Mouse (Mus musculus) limb, embryonic 10.5 days (tissue): ENCODE data around the gene Fam92b. TPM values are rescaled to one million over a fixed set of nuclear protein-coding genes. Genes with fewer than 3 reads are reported as not detected.
A peak's percentile ranks its signal among the peaks of the same experiment; 100 is the strongest.

ENCODE experiments used
- DNase-seq: peaks from one replicate; pipeline ENCODE4 v3.0.0-alpha.2; 2017; ENCODE audit warnings: low spot score
- H3K27ac ChIP-seq: fragments of 300-500 bp; sonication (generic); 2 replicates; pipeline ENCODE4 v1.5.1; 2016; ENCODE audit warnings: mild to moderate bottlenecking
- H3K27me3 ChIP-seq: fragments of 300-500 bp; sonication (generic); 2 replicates; pipeline ENCODE4 v1.6.1; 2016; ENCODE audit warnings: low read depth, mild to moderate bottlenecking; ENCODE audit not compliant: poor library complexity, severe bottlenecking
- H3K36me3 ChIP-seq: fragments of 300-500 bp; sonication (generic); 2 replicates; pipeline ENCODE4 v1.6.1; 2016; ENCODE audit warnings: mild to moderate bottlenecking, moderate library complexity
- H3K4me1 ChIP-seq: fragments of 300-500 bp; sonication (generic); 2 replicates; pipeline ENCODE4 v1.6.1; 2016
- H3K4me3 ChIP-seq: fragments of 300-500 bp; sonication (generic); 2 replicates; pipeline ENCODE4 v1.5.1; 2016; ENCODE audit warnings: mild to moderate bottlenecking, moderate library complexity
- H3K9me3 ChIP-seq: fragments of 300-500 bp; sonication (generic); replicated peaks from 2 replicates; pipeline ENCODE4 v1.6.1; 2016; ENCODE audit warnings: mild to moderate bottlenecking
- WGBS: fragments of 180-500 bp; shearing (Covaris S2); methylation state at CpG from one replicate; pipeline ENCODE4 v1.1.7; 2016; 5-methylcytosine and 5-hydroxymethylcytosine counted together
- polyA plus RNA-seq: library from polyadenylated mRNA; unstranded; fragments of >200 nt; fragmentation: Nextera tagmentation; extraction: Ambion mirVana; gene quantifications from 2 replicates; pipeline ENCODE4 v1.2.1, GENCODE M21; 2016

The Fam92b gene
- 0.16 TPM in 1 of 2 replicates, not detected in the other for polyA plus RNA-seq

- Histone ChIP-seq H3K27me3 (peaks cover 62% of the 10 kb centered on the region), H3K4me3 (peak within 1 kb of the TSS; percentile 49), H3K36me3 (no peaks in the 10 kb centered on the region), H3K27ac (peak within 1 kb of the TSS; percentile 84), H3K4me1 (peaks cover 55% of the 10 kb centered on the region), H3K9me3 (no peaks in the 10 kb centered on the region)
- WGBS, result under 1% methylated on average over 26 of the region's 26 CpGs
- peak; percentile 89 for DNase-seq
Observed at GRCm38 (mm10) chr8:120177318-120178123, at the start of gene Fam92b. TSS of gene Fam92b (minus strand) at chr8:120177466.

DNA sequence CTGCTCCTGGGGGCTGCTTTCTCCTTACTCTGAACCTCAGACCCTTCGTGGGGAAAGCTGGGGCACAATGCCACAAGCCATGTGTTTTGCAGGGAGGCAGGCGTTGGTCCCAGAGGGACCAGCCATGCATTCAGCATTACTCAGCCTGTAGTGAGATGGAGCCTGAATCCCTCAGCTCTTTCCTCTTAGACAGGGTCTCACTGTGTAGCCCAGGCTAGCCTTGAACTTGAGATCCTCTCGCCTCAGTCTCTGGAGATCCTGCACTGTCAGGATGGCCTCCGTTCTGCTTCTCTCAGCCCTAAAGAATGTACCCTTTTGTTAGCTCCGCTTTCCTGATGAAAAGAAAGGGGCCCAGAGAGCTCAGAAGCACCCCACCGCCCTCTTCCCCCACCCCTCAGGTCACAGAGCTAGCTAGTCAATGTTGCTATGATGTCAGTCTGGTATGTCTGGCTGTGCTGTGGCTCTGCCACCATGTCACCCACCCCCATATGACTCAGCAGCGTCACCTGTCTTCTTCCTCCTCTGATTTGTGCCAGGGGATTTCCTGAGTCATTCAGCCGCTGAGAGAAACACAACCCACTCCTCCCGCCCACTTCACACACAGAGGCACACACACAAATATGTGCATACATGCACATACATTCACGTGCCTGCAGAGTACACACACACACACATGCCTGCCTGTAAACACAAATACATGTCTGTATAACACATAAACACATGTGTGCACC is 48.3 kb upstream of the Fam92b start:
- no peak overlapping the region for H3K4me3 ChIP-seq

DNA sequence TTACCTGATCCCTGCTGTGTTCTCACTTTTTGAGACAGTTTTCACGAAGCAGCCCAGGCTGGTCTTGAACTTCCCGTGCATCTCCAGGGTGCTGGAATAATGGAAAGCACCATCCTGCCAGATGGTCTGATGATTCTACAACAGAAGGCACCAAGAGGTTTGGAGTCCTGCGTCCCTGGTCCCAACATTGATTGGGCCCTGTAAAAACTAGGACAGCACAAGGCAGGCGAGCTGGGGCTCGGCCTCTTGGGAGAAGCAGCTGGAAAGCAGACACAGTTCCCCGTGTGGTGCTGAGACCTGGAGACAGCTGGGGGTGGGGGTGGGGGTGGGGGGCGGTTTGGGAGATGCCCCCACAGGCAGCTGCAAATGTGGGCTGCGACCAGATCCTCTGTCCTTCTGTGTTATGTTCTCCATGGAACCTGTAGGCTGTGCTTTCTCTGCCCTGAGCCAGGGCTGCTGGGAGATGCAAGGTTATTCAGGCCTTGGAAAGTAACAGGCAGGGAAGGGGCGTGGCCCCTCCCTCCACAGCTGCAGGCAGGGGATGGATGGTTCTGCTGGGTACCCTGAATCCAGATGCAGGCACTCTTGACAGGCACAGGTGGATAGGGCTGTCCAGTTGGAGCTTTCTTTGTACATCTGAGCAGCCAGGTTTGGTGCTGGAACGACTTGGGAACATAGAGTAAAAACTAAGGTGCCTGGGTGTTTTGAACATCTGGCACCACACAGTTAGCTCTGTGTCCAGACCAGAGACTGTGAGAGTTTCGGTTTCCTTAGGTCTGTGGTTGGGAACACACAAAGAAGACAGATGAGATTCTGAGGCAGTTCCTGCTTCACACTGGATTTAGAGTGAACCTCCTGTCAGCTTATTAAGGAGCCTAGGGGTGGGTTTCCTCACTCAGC is 47.5 kb upstream of the Fam92b start:
- H3K9me3 ChIP-seq, result no peaks in the 10 kb centered on the region
- peaks cover 91% of the 10 kb centered on the region for H3K4me1 ChIP-seq
- 38% methylated on average over 11 of the region's 11 CpGs for WGBS
- peak; percentile 55 for DNase-seq
- H3K27me3 ChIP-seq, result peaks cover 16% of the 10 kb centered on the region
- H3K36me3 ChIP-seq, result no peaks in the 10 kb centered on the region
- peak overlapping the region; percentile 72 for H3K27ac ChIP-seq
- H3K4me3 ChIP-seq, result no peak overlapping the region

More for the DNA sequence above, 48.3 kb upstream of the Fam92b start:
- Histone ChIP-seq H3K27ac (peak overlapping the region; percentile 72), H3K27me3 (peaks cover 22% of the 10 kb centered on the region), H3K4me1 (peaks cover 91% of the 10 kb centered on the region), H3K9me3 (no peaks in the 10 kb centered on the region), H3K36me3 (no peaks in the 10 kb centered on the region)
- DNase-seq, result no peak
- 70% methylated on average over 10 of the region's 10 CpGs for WGBS

GRCm38 (mm10) chr8:120222548-120222947 is 45.3 kb upstream of the Fam92b start:
- Histone ChIP-seq H3K9me3 (no peaks in the 10 kb centered on the region), H3K27me3 (peaks cover 5% of the 10 kb centered on the region; the same call in 1 of the 2 replicates), H3K27ac (peak overlapping the region; percentile 37), H3K4me1 (peaks cover 94% of the 10 kb centered on the region), H3K36me3 (no peaks in the 10 kb centered on the region), H3K4me3 (no peak overlapping the region)
- WGBS, result 17% methylated on average over 11 of the region's 11 CpGs
- DNase-seq, result no peak

- no peaks in the 10 kb centered on the region for H3K36me3 ChIP-seq
- 10% methylated on average over 13 of the region's 13 CpGs for WGBS
- peaks cover 3% of the 10 kb centered on the region; the same call in 1 of the 2 replicates for H3K27me3 ChIP-seq
- H3K4me3 ChIP-seq, result peak overlapping the region; percentile 22
- peaks cover 84% of the 10 kb centered on the region for H3K4me1 ChIP-seq
- peak; percentile 86 for DNase-seq
- H3K27ac ChIP-seq, result peak overlapping the region; percentile 85
- no peaks in the 10 kb centered on the region for H3K9me3 ChIP-seq
Observed at GRCm38 (mm10) chr8:120216855-120217830, 39.9 kb upstream of the Fam92b start.

GRCm38 (mm10) chr8:120215416-120216141 is 38.3 kb upstream of the Fam92b start:
- H3K4me3 ChIP-seq, result no peak overlapping the region
- H3K9me3 ChIP-seq, result no peaks in the 10 kb centered on the region
- WGBS, result 43% methylated on average over 7 of the region's 7 CpGs
- H3K27ac ChIP-seq, result peak overlapping the region; percentile 72
- peaks cover 9% of the 10 kb centered on the region for H3K27me3 ChIP-seq
- no peaks in the 10 kb centered on the region for H3K36me3 ChIP-seq
- H3K4me1 ChIP-seq, result peaks cover 83% of the 10 kb centered on the region
- DNase-seq, result no peak

GRCm38 (mm10) chr8:120213939-120214338 is 36.7 kb upstream of the Fam92b start:
- peaks cover 77% of the 10 kb centered on the region for H3K4me1 ChIP-seq

GRCm38 (mm10) chr8:120213229-120213628 is 36.0 kb upstream of the Fam92b start:
- no peaks in the 10 kb centered on the region for H3K9me3 ChIP-seq
- H3K27me3 ChIP-seq, result peaks cover 18% of the 10 kb centered on the region
- no peaks in the 10 kb centered on the region for H3K36me3 ChIP-seq
- H3K27ac ChIP-seq, result 0 out of 2 replicates have a peak overlapping the region, but pooled peaks have one; percentile 43
- peaks cover 72% of the 10 kb centered on the region for H3K4me1 ChIP-seq
- 95% methylated on average over 3 of the region's 3 CpGs for WGBS
- no peak overlapping the region for H3K4me3 ChIP-seq
- DNase-seq, result no peak

More at GRCm38 (mm10) chr8:120213939-120214338, 36.7 kb upstream of the Fam92b start:
- DNase-seq, result no peak
- WGBS, result 78% methylated on average over 5 of the region's 5 CpGs
- Histone ChIP-seq H3K4me3 (no peak overlapping the region), H3K9me3 (no peaks in the 10 kb centered on the region), H3K27ac (peak overlapping the region; percentile 56; the same call in 1 of the 2 replicates), H3K36me3 (no peaks in the 10 kb centered on the region), H3K27me3 (peaks cover 18% of the 10 kb centered on the region)

- WGBS, result 83% methylated on average over 7 of the region's 7 CpGs
- Histone ChIP-seq H3K4me1 (peaks cover 72% of the 10 kb centered on the region), H3K27ac (0 out of 2 replicates have a peak overlapping the region, but pooled peaks have one; percentile 43), H3K4me3 (no peak overlapping the region), H3K9me3 (no peaks in the 10 kb centered on the region), H3K27me3 (peaks cover 18% of the 10 kb centered on the region), H3K36me3 (no peaks in the 10 kb centered on the region)
- no peak for DNase-seq
Observed at GRCm38 (mm10) chr8:120212596-120212995, 35.3 kb upstream of the Fam92b start.

- H3K9me3 ChIP-seq, result no peaks in the 10 kb centered on the region
- H3K4me1 ChIP-seq, result peaks cover 60% of the 10 kb centered on the region
- no peak overlapping the region for H3K4me3 ChIP-seq
- WGBS, result 9% methylated on average over 4 of the region's 4 CpGs
- no peaks in the 10 kb centered on the region for H3K36me3 ChIP-seq
- H3K27me3 ChIP-seq, result peaks cover 18% of the 10 kb centered on the region
- peak overlapping the region; percentile 43 for H3K27ac ChIP-seq
- DNase-seq, result peak; percentile 65
Observed at GRCm38 (mm10) chr8:120211345-120211744, 34.1 kb upstream of the Fam92b start.

GRCm38 (mm10) chr8:120208113-120208512 is 30.8 kb upstream of the Fam92b start:
- Histone ChIP-seq H3K4me1 (peaks cover 44% of the 10 kb centered on the region), H3K4me3 (no peak overlapping the region), H3K36me3 (no peaks in the 10 kb centered on the region), H3K27ac (peak overlapping the region; percentile 53; the same call in 1 of the 2 replicates), H3K27me3 (peaks cover 14% of the 10 kb centered on the region; the same call in 1 of the 2 replicates), H3K9me3 (no peaks in the 10 kb centered on the region)
- WGBS, result 44% methylated on average over 11 of the region's 11 CpGs
- no peak for DNase-seq
